Mouse (Mus musculus) lung, embryonic 14.5 days (tissue): ENCODE results near the gene Rhox2g. TPM values are rescaled to one million over a fixed set of nuclear protein-coding genes. Genes with fewer than 3 reads are reported as not detected.
"Not testable (repeated sequence)": the region's sequence is repeated elsewhere in the genome, so short reads cannot be mapped to it uniquely, and the experiment has no call there.

Experiments used
- ATAC-seq: fragments of 200-750 bp; cut with Nextera tagmentation; 2 replicates; pipeline ENCODE4 v1.8.0; 2017; ENCODE audit warnings: mild to moderate bottlenecking, moderate TSS enrichment, moderate library complexity; ENCODE audit not compliant: insufficient read depth
- DNase-seq: peaks from one replicate; pipeline ENCODE4 v3.0.0-alpha.2; 2015
- H3K27ac ChIP-seq: fragments of 300-500 bp; sonication (generic); 2 replicates; pipeline ENCODE4 v1.5.1; 2014; ENCODE audit warnings: low read depth, mild to moderate bottlenecking, moderate library complexity
- H3K27me3 ChIP-seq: fragments of 300-500 bp; sonication (generic); 2 replicates; pipeline ENCODE4 v1.6.1; 2014; ENCODE audit warnings: low read length, control low read depth; ENCODE audit not compliant: insufficient read depth
- H3K36me3 ChIP-seq: fragments of 300-500 bp; sonication (generic); 2 replicates; pipeline ENCODE4 v1.6.1; 2014; ENCODE audit warnings: control low read depth; ENCODE audit not compliant: insufficient read depth
- H3K4me1 ChIP-seq: fragments of 300-500 bp; sonication (generic); 2 replicates; pipeline ENCODE4 v1.6.1; 2014; ENCODE audit warnings: antibody characterized with exemption, control low read depth; ENCODE audit not compliant: insufficient read depth
- H3K4me2 ChIP-seq: fragments of 300-500 bp; sonication (generic); 2 replicates; pipeline ENCODE4 v1.6.1; 2014; ENCODE audit warnings: mild to moderate bottlenecking
- H3K4me3 ChIP-seq: fragments of 300-500 bp; sonication (generic); 2 replicates; pipeline ENCODE4 v1.5.1; 2014; ENCODE audit warnings: low read depth, low read length
- H3K9ac ChIP-seq: fragments of 300-500 bp; sonication (generic); 2 replicates; pipeline ENCODE4 v1.6.1; 2014
- H3K9me3 ChIP-seq: fragments of 300-500 bp; sonication (generic); 2 replicates; pipeline ENCODE4 v1.6.1; 2016; ENCODE audit warnings: low read depth, low read length, control low read depth
- CTCF ChIP-seq: IDR thresholded peaks from 2 replicates; pipeline ENCODE4 v1.5.1; 2016; ENCODE audit warnings: antibody characterized with exemption, low read depth
- WGBS: fragments of 180-500 bp; shearing (Covaris S2); extraction: QIAGEN DNeasy Blood & Tissue Kit; methylation state at CpG from one replicate; pipeline ENCODE4 v1.1.7; 2014; 5-methylcytosine and 5-hydroxymethylcytosine counted together
- polyA plus RNA-seq: library from polyadenylated mRNA; unstranded; fragments of >200 nt; fragmentation: Nextera tagmentation; extraction: Ambion mirVana; gene quantifications from 2 replicates; pipeline ENCODE4 v1.2.1, GENCODE M21; 2014

Rhox2g gene
- not detected in 2 replicates for polyA plus RNA-seq

GRCm38 (mm10) chrX:37643370-37643769 lies at the start of gene Rhox2g:
TSS of gene Rhox2g (minus strand) at chrX:37643470.
- not testable (repeated sequence) for H3K4me1 ChIP-seq, H3K9me3 ChIP-seq, H3K27me3 ChIP-seq, H3K36me3 ChIP-seq, H3K9ac ChIP-seq, ATAC-seq, H3K4me3 ChIP-seq, H3K4me2 ChIP-seq, DNase-seq, H3K27ac ChIP-seq
- 87% methylated on average over 6 of the region's 6 CpGs for WGBS

- Histone ChIP-seq H3K27me3 (no peaks in the 10 kb centered on the region), H3K27ac (no peak overlapping the region), H3K4me1 (no peaks in the 10 kb centered on the region), H3K36me3 (no peaks in the 10 kb centered on the region), H3K9me3 (no peaks in the 10 kb centered on the region), H3K4me2 (no peak overlapping the region), H3K9ac (no peak overlapping the region), H3K4me3 (no peak overlapping the region)
- no peak for TF ChIP-seq CTCF
- ATAC-seq (no peak), DNase-seq (no peak)
- WGBS, result 71% methylated on average over 2 of the region's 2 CpGs
These were observed 49.0 kb upstream of the Rhox2g start for GRCm38 (mm10) chrX:37692261-37692660.

GRCm38 (mm10) chrX:37683031-37683715 lies 39.9 kb upstream of the Rhox2g start:
- no peak overlapping the region for H3K4me2 ChIP-seq
- H3K36me3 ChIP-seq, result no peaks in the 10 kb centered on the region
- ATAC-seq (no peak), DNase-seq (no peak)
- WGBS, result 85% methylated on average over 24 of the region's 24 CpGs
- no peak for TF ChIP-seq CTCF
- no peaks in the 10 kb centered on the region for H3K4me1 ChIP-seq
- no peak overlapping the region for H3K4me3 ChIP-seq
- no peak overlapping the region for H3K9ac ChIP-seq
- H3K27me3 ChIP-seq, result no peaks in the 10 kb centered on the region
- no peak overlapping the region for H3K27ac ChIP-seq
- no peaks in the 10 kb centered on the region for H3K9me3 ChIP-seq

- ATAC-seq, H3K27me3 ChIP-seq, H3K27ac ChIP-seq, H3K4me3 ChIP-seq, H3K4me2 ChIP-seq, H3K9ac ChIP-seq, DNase-seq, H3K36me3 ChIP-seq, H3K4me1 ChIP-seq, H3K9me3 ChIP-seq: not testable (repeated sequence)
- WGBS, result 86% methylated on average over 8 of the region's 8 CpGs
These were observed 29.9 kb upstream of the Rhox2g start, which contains the start of gene Rhox2h for GRCm38 (mm10) chrX:37673177-37673576. TSS of gene Rhox2h (minus strand) at chrX:37673277.

GRCm38 (mm10) chrX:37668664-37669063 lies 25.4 kb upstream of the Rhox2g start, which contains the start of gene Rhox3h:
TSS of gene Rhox3h (minus strand) at chrX:37668764.
- WGBS, result 86% methylated on average over 1 of the region's 3 CpGs
- not testable (repeated sequence) for H3K9ac ChIP-seq, H3K36me3 ChIP-seq, H3K27me3 ChIP-seq, H3K27ac ChIP-seq, H3K9me3 ChIP-seq, DNase-seq, H3K4me1 ChIP-seq, H3K4me3 ChIP-seq, H3K4me2 ChIP-seq, ATAC-seq

- H3K36me3 ChIP-seq, ATAC-seq, DNase-seq, H3K9ac ChIP-seq, H3K27me3 ChIP-seq, H3K9me3 ChIP-seq, H3K4me2 ChIP-seq, H3K4me1 ChIP-seq, H3K27ac ChIP-seq, H3K4me3 ChIP-seq: not testable (repeated sequence)
- 91% methylated on average over 16 of the region's 20 CpGs for WGBS
These were observed 8.0 kb upstream of the Rhox2g start, which contains the start of gene Rhox4g for GRCm38 (mm10) chrX:37651227-37651626. TSS of gene Rhox4g (minus strand) at chrX:37651327.

- not testable (repeated sequence) for H3K4me1 ChIP-seq, H3K27ac ChIP-seq, H3K4me3 ChIP-seq, H3K9ac ChIP-seq, DNase-seq, H3K36me3 ChIP-seq, H3K4me2 ChIP-seq, H3K9me3 ChIP-seq, H3K27me3 ChIP-seq, ATAC-seq
- WGBS, result 84% methylated on average over 2 of the region's 2 CpGs
These were observed 14.8 kb downstream of the Rhox2g start, which contains the start of gene Rhox3g for GRCm38 (mm10) chrX:37628512-37628911. TSS of gene Rhox3g (minus strand) at chrX:37628612.

GRCm38 (mm10) chrX:37607604-37608003 lies 35.7 kb downstream of the Rhox2g start, which contains the start of gene Rhox4f:
TSS of gene Rhox4f (minus strand) at chrX:37607704.
- H3K4me3 ChIP-seq, DNase-seq, H3K4me1 ChIP-seq, H3K27me3 ChIP-seq, H3K27ac ChIP-seq, H3K36me3 ChIP-seq, H3K9ac ChIP-seq, ATAC-seq, H3K9me3 ChIP-seq, H3K4me2 ChIP-seq: not testable (repeated sequence)
- WGBS, result 95% methylated on average over 14 of the region's 19 CpGs

Other genes starting within 250 kb of the Rhox2g start
- not detected in 2 replicates for gene Rhox2b, start 231.4 kb downstream of the Rhox2g start, polyA plus RNA-seq
- gene Rhox4b, start 211.0 kb downstream of the Rhox2g start, polyA plus RNA-seq, result not detected in 2 replicates
- not detected in 2 replicates for gene Rhox2c, start 189.8 kb downstream of the Rhox2g start, polyA plus RNA-seq
- gene Rhox3c, start 184.9 kb downstream of the Rhox2g start, polyA plus RNA-seq, result not detected in 2 replicates
- gene Rhox4c, start 163.1 kb downstream of the Rhox2g start, polyA plus RNA-seq, result not detected in 2 replicates
- gene Rhox2d, start 150.0 kb downstream of the Rhox2g start, polyA plus RNA-seq, result not detected in 2 replicates
- gene Rhox4d, start 129.1 kb downstream of the Rhox2g start, polyA plus RNA-seq, result not detected in 2 replicates
- gene Rhox2e, start 113.0 kb downstream of the Rhox2g start, polyA plus RNA-seq, result not detected in 2 replicates
- gene Rhox3e, start 101.5 kb downstream of the Rhox2g start, polyA plus RNA-seq, result not detected in 2 replicates
- gene Rhox4e, start 86.1 kb downstream of the Rhox2g start, polyA plus RNA-seq, result not detected in 2 replicates
- gene Rhox2f, start 72.1 kb downstream of the Rhox2g start, polyA plus RNA-seq, result not detected in 2 replicates
- gene Rhox3f, start 62.5 kb downstream of the Rhox2g start, polyA plus RNA-seq, result not detected in 2 replicates
- not detected in 2 replicates for gene Rhox4f, start 35.8 kb downstream of the Rhox2g start, polyA plus RNA-seq
- not detected in 2 replicates for gene Rhox3g, start 14.9 kb downstream of the Rhox2g start, polyA plus RNA-seq
- gene Rhox4g, start 7.9 kb upstream of the Rhox2g start, polyA plus RNA-seq, result not detected in 2 replicates
- gene Rhox3h, start 25.3 kb upstream of the Rhox2g start, polyA plus RNA-seq, result not detected in 2 replicates
- not detected in 2 replicates for gene Rhox2h, start 29.8 kb upstream of the Rhox2g start, polyA plus RNA-seq
- 4.0 and 4.7 TPM in 2 replicates for gene Rhox5, start 161.4 kb upstream of the Rhox2g start, polyA plus RNA-seq
- not detected in 2 replicates for gene Rhox6, start 183.4 kb upstream of the Rhox2g start, polyA plus RNA-seq
- not detected in 2 replicates for gene Rhox7a, start 188.2 kb upstream of the Rhox2g start, polyA plus RNA-seq
- not detected in 2 replicates for gene Rhox8, start 235.5 kb upstream of the Rhox2g start, polyA plus RNA-seq